Mouse (Mus musculus) lung, postnatal 0 days (tissue): ENCODE data around the gene Gm37240.

Source experiments
- CTCF ChIP-seq: IDR thresholded peaks from 2 replicates; pipeline ENCODE4 v1.5.1; 2016; ENCODE audit warnings: antibody characterized with exemption, mild to moderate bottlenecking
- EP300 ChIP-seq: IDR thresholded peaks from 2 replicates; pipeline ENCODE4 v1.6.1; 2016; ENCODE audit warnings: antibody characterized with exemption, mild to moderate bottlenecking, control low read depth

GRCm38 (mm10) chr3:84660380-84660779, 1226.9 kb downstream of the Gm37240 start:
- TF ChIP-seq CTCF (no peak), EP300 (no peak)
